Mouse (Mus musculus) Muller cell, postnatal 12 days (primary cell): Measurements from ENCODE around the gene Elf5.
A peak's percentile ranks its signal among the peaks of the same experiment; 100 is the strongest.

Source experiments
- DNase-seq: peaks from one replicate; pipeline ENCODE4 v3.0.0-alpha.2; 2015; ENCODE audit errors: inconsistent ontology term

Gene Elf5

GRCm38 (mm10) chr2:103476657-103477056 is 65.2 kb downstream of the Elf5 start:
- DNase-seq, result no peak

GRCm38 (mm10) chr2:103477456-103477855 is 66.0 kb downstream of the Elf5 start:
- DNase-seq, result no peak

DNA sequence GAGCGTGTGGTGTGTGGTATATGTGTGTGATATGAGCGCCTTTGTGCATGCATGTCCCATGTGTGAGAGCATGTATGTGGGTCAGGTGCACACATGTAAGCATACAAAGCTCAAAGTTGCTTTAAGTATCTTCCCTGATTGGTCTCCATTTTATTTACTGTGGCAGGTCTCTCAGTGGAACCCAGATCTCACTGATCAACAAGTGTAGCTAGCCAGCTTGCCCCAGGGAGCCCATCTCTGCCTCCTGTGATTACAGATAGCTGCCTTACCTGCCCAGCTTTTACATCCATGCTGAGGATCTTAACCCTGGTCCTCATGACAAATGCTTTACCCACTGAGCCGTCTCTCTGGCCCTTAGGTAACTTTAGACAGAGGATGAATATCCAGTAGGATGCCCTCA is 66.8 kb downstream of the Elf5 start:
- DNase-seq, result no peak

DNA sequence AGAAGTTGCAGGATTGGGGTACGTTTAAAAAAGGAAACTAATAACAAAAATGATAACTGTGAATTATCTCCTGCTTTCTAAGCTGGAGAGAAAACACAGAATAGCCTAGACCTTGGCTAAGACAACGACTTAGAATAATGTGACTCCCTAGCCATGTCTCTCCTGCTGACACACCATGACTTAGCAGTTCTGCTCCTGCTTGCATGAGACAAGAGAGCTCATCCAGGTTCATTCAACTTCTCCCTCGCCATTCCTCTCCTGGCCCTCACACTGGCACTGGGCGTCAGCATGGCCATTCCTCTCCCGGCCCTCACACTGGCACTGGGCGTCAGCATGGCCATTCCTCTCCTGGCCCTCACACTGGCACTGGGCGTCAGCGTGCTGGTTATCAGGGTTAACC is 68.8 kb downstream of the Elf5 start:
- no peak for DNase-seq

DNA sequence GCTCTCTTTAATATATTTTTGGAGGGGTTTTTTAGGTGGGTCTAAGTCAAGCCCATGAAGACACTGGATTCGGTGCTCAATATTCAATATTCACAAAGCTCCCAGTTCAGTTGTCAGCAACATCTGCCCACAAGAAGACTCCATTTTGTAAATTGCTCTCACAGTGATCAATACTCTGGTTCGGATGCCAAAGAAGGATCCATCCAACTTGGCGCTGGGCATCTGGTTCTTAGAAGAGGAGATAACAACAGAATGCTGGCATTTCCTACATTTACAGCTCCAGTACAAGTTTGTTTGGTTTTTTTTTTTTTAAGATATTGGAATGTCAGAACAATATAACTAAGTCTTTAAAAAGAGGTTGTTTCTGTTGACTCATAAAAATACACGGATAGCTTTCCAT is 69.4 kb downstream of the Elf5 start:
- DNase-seq, result no peak

- DNase-seq, result no peak
These were observed 70.1 kb downstream of the Elf5 start for GRCm38 (mm10) chr2:103481314-103482231.

DNA sequence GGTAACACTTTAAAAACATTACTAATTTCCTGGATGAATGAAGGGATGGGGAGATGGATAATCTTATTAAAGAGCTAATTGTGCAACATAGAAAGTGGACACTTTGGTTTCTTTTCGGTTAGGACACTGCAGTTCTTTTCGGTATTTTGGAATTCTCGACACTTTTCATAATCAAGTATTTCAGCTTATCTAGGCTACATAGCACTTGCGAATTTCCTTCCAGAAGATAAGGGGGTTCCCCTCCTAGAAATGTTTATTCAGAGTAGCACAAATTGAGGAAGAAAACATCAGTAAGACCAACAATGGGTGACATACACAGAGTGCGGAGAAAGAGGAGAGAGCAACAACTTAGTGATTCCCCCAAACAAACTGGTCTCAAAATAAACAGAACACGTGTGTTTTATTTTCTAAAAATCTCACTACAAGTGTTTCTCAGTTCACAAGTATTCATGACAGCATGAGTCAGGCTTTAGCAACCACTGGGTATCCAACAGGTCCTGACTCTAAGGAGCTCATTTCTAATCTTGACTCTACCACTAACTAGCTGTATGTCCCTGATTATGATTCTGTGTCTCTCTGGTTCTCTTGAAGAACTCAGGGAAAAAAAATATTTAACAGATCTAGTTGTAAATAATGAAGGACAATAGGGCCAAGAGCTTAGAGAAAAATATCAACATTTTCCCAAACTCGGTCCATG is 71.9 kb downstream of the Elf5 start:
- no peak for DNase-seq

GRCm38 (mm10) chr2:103483986-103484520 is 72.6 kb downstream of the Elf5 start:
- DNase-seq, result no peak

- DNase-seq, result peak; percentile 98
These were observed 73.3 kb downstream of the Elf5 start, which contains the start of gene Cat for GRCm38 (mm10) chr2:103484617-103485401. Gene Cat, minus strand, starts transcription at chr2:103485160.

DNA sequence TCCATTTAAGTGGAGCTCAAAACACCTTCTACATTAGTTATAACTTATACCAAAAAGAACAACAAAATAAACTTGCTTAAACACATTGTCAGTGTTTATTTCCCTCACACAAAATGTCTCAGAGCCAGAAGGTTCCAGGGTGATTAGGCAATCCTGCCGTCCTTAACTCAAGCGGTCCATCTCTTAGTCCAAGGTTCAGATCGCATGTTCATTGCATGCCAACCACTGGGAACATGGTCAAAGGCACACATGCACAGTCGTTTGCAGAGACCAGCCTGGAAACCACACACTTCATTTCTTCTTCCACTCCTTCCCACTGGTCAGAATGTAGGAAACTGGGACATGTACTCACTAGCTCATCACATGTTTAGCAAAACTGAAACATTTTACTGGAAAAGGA is 81.0 kb downstream of the Elf5 start:
- DNase-seq, result no peak

DNA sequence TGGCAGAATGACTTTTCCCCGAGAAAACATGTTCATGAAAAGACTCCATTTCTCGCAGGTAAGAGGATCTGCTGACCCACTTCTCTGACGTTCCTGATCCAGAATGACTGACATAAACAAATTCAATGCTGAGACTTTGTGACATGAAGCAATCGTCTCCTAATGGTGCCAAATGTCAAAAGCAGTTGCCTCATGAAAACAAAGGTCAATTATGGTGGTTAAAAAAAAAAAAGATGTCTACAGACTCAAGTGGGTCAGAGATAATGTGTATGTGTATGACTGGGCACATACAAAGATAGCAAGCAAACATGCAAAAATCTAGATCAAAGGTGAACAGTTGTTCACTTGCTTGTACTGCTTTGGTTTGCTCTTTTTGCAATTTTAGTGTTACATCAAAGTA is 82.3 kb downstream of the Elf5 start:
- no peak for DNase-seq

DNA sequence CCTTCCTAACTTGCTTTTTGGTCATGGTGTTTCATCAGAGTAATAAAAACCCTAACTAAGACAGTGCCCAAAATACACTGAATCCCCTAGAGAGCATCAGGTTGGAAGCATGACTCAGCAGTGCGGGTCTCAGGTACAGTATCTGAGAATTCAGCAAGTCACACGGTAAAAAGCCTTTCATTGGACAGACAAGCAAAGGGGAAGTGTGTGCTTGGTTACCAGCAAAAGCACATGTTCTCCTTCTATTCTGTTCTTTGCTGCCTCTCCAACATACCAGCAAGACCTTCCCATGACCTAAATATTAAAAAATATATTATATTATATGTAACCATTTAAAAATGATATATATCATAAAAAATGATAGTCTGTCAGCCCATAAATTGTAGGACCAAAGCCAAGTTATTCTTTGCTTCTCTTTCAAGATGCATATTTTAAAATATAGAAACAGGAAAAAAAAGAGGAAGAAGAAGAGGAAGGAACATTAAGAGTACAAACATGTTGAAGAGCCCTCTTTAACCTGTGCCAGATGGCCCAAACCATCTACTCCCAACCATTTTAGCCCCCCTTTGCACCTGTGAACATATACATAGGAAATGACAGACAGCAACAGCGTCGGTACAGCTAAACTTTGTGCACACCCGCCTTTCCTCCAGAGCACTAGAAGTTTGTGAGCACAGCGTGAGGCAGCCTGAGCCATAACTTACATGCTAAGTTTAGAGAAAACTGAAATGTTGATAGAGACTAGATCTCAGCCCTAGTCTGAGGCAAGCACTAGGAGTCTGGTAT is 84.3 kb downstream of the Elf5 start:
- DNase-seq, result no peak
